Mouse (Mus musculus): ENCODE measurements at regions not wholly inside any gene's neighbourhood (a gene's known extent, or its start where the extent isn't known, plus 50 kb on each side); places are given as distances from the start of the nearest gene placed in this dataset.
A peak's percentile ranks its signal among the peaks of the same experiment; 100 is the strongest.

GRCm38 (mm10) chr9:34029503-34030169 is 456.1 kb upstream of the Kirrel3 start:
- no peak for DNase-seq
- intact Hi-C loops (cut with DNase I), result no loop called here

DNA sequence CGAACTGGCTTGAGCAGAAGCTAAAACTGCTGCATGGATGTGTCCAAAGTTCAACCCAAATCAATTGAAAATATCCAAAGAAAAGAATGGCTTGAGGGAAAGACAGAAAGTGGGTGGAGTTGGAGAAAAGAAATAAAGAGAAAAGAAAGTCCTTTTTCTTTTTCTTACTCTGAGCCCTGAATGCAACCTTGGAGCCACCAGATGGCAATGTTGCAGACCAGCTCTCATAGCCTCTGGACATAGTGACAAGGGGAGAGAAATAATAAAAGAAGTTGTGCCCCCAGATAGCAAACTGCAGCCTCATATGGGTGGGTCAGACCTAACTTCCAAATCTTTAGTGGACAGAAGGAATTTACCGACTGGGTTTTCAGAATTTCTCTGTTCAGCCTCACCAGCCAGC is 431.3 kb upstream of the Kirrel3 start:
- intact Hi-C loops (cut with DNase I), result loop anchor here (5.0 to 10.0 kb wide), 2 partner anchors 430 to 963 kb away; partner anchors contain the start of gene Kirrel3

More for the DNA sequence above, 431.3 kb upstream of the Kirrel3 start:
- peak in 1 of 2 experiments; percentile 3 for DNase-seq

All from heart, postnatal 14 days (tissue).